Mouse (Mus musculus): ENCODE measurements around the gene Fuz. TPM values are rescaled to one million over a fixed set of nuclear protein-coding genes. Genes with fewer than 3 reads are reported as not detected.

Fuz gene
- polyA plus RNA-seq, 1 experiment from 2014 or later = 16.7 TPM

DNA sequence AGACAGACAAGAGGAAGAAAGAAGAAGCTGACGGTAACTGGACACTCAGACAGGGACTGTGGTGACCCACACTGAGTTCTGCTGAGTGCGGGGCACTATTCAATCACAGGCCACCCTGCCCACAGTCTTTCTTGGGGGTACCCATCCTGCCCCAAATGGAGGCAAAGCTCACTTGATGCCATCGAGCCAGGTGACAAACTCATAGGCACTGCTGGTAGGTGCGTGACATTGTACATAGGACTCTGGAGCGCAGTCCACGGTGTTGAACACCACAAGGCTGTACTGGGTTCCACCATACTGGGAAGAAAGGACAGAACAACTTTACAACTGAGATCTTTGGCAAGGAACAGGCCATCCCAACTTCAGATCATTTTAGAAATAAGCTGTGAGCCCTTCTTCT, 4.3 kb upstream of the Fuz start:
- no peaks in the 10 kb centered on the region for H3K27me3 ChIP-seq (ENCODE audit: control insufficient read depth, insufficient read depth, low read length)
- H3K36me3 ChIP-seq (ENCODE audit: control insufficient read depth, insufficient read depth, low read length) = peaks cover 29% of the 10 kb centered on the region
- peak overlapping the region; percentile 96 for H3K27ac ChIP-seq (replicated peaks; ENCODE audit: low read depth, low read length)
- H3K4me1 ChIP-seq (ENCODE audit: control insufficient read depth, insufficient read depth, low read length) = peaks cover 42% of the 10 kb centered on the region
- WGBS = 11% methylated on average over 6 of the region's 6 CpGs
- H3K9ac ChIP-seq (replicated peaks; ENCODE audit: low read length) = peak overlapping the region; percentile 74
- no peak for DNase-seq
- H3K4me2 ChIP-seq (ENCODE audit: low read length) = peak overlapping the region; percentile 95
- peak overlapping the region; percentile 59 for H3K4me3 ChIP-seq (replicated peaks; ENCODE audit: low read depth, low read length)
- no peaks in the 10 kb centered on the region for H3K9me3 ChIP-seq (ENCODE audit: control insufficient read depth, low read length)
- no peak for ATAC-seq (ENCODE audit: low FRiP score, low TSS enrichment)

DNA sequence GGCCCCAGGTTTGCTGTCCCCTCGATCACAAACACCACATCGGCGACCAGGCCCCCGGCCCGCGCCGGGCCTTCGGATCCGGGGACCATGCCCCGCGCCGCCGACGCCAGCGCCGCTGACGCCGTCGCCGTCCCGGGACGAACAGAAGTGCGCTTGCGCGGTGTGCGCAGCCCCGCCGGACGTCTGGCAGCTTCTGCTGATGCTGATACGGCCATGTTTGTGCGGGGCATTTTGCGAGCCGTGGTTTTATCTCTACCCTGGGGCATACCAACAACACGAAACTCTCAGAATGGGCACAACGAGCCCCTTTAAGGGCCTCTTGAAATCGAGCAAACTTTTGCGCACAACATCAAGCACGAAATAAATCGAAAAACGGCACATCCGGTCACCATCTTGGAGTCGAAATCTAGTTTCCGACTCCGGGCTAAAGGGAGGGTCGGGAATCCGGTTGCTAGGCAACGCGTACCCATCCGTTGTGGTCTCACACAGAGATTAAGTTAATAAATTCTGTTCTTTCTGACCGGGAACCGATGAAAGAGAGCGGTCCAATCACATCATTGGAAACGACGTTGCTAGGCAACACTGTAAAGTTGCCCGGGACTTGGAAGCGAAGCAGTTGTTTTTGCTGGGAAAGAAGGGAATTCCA, 3.5 kb upstream of the Fuz start, which contains the start of gene Med25:
TSS of gene Med25 (minus strand) at position 437 of the 646 bp plus-strand sequence.
- H3K4me1 ChIP-seq (ENCODE audit: control insufficient read depth, insufficient read depth, low read length) = peaks cover 50% of the 10 kb centered on the region
- peak within 1 kb of the TSS; percentile 96 for H3K27ac ChIP-seq (replicated peaks; ENCODE audit: low read depth, low read length)
- peak within 1 kb of the TSS; percentile 95 for H3K4me2 ChIP-seq (ENCODE audit: low read length)
- peak; percentile 80 for ATAC-seq (ENCODE audit: low FRiP score, low TSS enrichment)
- H3K9me3 ChIP-seq (ENCODE audit: control insufficient read depth, low read length) = no peaks in the 10 kb centered on the region
- WGBS = under 1% methylated on average over 56 of the region's 56 CpGs
- peak within 1 kb of the TSS; percentile 74 for H3K9ac ChIP-seq (replicated peaks; ENCODE audit: low read length)
- peak within 1 kb of the TSS; percentile 59 for H3K4me3 ChIP-seq (replicated peaks; ENCODE audit: low read depth, low read length)
- DNase-seq = peak; percentile 98
- no peaks in the 10 kb centered on the region for H3K27me3 ChIP-seq (ENCODE audit: control insufficient read depth, insufficient read depth, low read length)
- H3K36me3 ChIP-seq (ENCODE audit: control insufficient read depth, insufficient read depth, low read length) = peaks cover 23% of the 10 kb centered on the region

DNA sequence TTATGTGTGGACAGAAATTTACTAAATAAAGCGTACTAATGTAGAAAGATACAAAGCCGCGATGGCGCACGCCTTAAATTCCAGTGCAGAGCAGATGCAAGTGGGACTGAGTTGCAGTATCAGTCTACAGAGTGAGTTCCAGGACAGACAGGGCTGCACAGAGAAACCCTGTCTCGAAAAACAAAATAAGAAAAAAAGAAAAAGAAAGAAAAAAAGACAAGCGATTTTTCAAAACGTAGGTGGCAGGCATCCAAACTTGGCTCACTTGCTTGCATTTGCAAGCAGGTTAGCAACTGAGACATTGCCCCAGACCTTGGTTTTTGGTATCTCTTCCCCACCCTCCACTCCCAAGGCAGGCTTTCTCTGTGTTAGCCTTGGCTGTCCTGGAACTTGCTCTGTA, 2.7 kb upstream of the Fuz start:
- H3K36me3 ChIP-seq (ENCODE audit: control insufficient read depth, insufficient read depth, low read length) = peaks cover 23% of the 10 kb centered on the region
- peak overlapping the region; percentile 95 for H3K4me2 ChIP-seq (ENCODE audit: low read length)
- 2% methylated on average over 8 of the region's 8 CpGs for WGBS
- H3K27me3 ChIP-seq (ENCODE audit: control insufficient read depth, insufficient read depth, low read length) = no peaks in the 10 kb centered on the region
- peak overlapping the region; percentile 59 for H3K4me3 ChIP-seq (replicated peaks; ENCODE audit: low read depth, low read length)
- peaks cover 50% of the 10 kb centered on the region for H3K4me1 ChIP-seq (ENCODE audit: control insufficient read depth, insufficient read depth, low read length)
- peak overlapping the region; percentile 85 for H3K27ac ChIP-seq (replicated peaks; ENCODE audit: low read depth, low read length)
- H3K9ac ChIP-seq (replicated peaks; ENCODE audit: low read length) = peak overlapping the region; percentile 23; the same call in 1 of the 2 replicates
- ATAC-seq (ENCODE audit: low FRiP score, low TSS enrichment) = no peak
- H3K9me3 ChIP-seq (ENCODE audit: control insufficient read depth, low read length) = no peaks in the 10 kb centered on the region
- DNase-seq = peak; percentile 68

DNA sequence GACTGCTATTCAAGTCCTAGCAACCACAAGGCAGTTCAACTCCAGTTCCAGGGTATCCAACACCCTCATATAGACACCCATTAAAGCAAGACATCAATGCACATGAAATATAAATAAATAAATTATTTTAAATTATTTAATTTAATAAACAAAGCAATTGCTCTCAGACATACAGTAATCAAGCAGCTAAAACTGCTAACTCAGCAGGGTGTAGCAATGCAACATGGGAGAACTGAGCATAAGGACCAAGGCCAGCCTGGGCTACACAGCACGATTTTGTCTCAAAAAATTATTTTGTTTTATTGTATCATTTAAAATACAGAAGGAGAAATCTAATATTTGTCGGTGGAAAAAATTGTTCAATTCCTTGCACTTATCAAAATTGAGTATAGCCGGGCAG, 1.7 kb upstream of the Fuz start:
- Histone ChIP-seq H3K27me3 (ENCODE audit: control insufficient read depth, insufficient read depth, low read length) (no peaks in the 10 kb centered on the region), H3K4me3 (replicated peaks; ENCODE audit: low read depth, low read length) (no peak overlapping the region), H3K4me1 (ENCODE audit: control insufficient read depth, insufficient read depth, low read length) (peaks cover 50% of the 10 kb centered on the region), H3K9ac (replicated peaks; ENCODE audit: low read length) (no peak overlapping the region), H3K4me2 (ENCODE audit: low read length) (no peak overlapping the region), H3K36me3 (ENCODE audit: control insufficient read depth, insufficient read depth, low read length) (peaks cover 17% of the 10 kb centered on the region), H3K9me3 (ENCODE audit: control insufficient read depth, low read length) (no peaks in the 10 kb centered on the region), H3K27ac (replicated peaks; ENCODE audit: low read depth, low read length) (peak overlapping the region; percentile 85)
- DNase-seq = no peak
- ATAC-seq (ENCODE audit: low FRiP score, low TSS enrichment) = no peak
- 94% methylated on average over 3 of the region's 3 CpGs for WGBS

DNA sequence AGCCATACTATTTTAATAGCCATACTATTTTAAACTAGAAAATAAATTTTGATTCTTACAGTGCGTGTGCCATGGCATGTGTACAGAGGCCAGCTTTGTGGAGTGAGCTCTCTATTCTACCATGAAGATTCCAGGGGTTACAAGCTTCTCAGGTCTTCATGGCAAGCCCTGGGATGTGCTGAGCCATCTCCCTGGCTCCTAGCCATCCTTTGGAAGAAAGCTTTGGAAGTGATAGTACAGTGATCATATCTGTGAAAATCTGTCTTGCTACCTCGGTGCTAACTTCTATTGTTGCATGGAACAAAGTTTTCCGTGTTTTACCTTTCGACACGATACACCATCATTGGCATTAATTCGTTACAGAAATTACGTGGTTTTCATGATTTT, 680 bp upstream of the Fuz start:
- Histone ChIP-seq H3K36me3 (ENCODE audit: control insufficient read depth, insufficient read depth, low read length) (peaks cover 20% of the 10 kb centered on the region), H3K9ac (replicated peaks; ENCODE audit: low read length) (0 out of 2 replicates have a peak overlapping the region, but pooled peaks have one; percentile 18), H3K4me1 (ENCODE audit: control insufficient read depth, insufficient read depth, low read length) (peaks cover 49% of the 10 kb centered on the region), H3K4me3 (replicated peaks; ENCODE audit: low read depth, low read length) (peak overlapping the region; percentile 63), H3K27me3 (ENCODE audit: control insufficient read depth, insufficient read depth, low read length) (no peaks in the 10 kb centered on the region), H3K27ac (replicated peaks; ENCODE audit: low read depth, low read length) (peak overlapping the region; percentile 85), H3K9me3 (ENCODE audit: control insufficient read depth, low read length) (no peaks in the 10 kb centered on the region), H3K4me2 (ENCODE audit: low read length) (peak overlapping the region; percentile 84)
- no peak for DNase-seq
- 16% methylated on average over 7 of the region's 7 CpGs for WGBS
- ATAC-seq (ENCODE audit: low FRiP score, low TSS enrichment) = no peak

DNA sequence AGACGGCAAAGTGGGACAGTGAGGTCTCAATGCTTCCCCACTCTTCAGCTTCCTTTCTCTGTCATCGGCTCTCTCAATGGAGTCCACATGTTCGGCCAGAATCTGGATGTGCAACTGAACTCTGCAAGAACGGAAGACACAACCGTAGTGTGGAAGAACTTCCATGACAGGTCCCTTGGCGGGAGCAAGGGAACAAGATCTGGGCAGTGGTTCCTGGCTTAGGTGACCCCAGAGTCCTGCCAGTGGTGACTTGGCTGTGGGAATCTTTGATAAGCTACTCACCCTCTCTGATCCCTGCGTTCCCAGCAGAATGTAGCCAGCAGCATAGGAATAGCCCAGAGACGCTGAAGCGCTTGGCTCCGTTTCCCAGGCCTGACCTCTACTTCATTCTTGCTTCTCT, 620 bp downstream of the Fuz start:
- Histone ChIP-seq H3K4me3 (replicated peaks; ENCODE audit: low read depth, low read length) (peak overlapping the region; percentile 63), H3K27me3 (ENCODE audit: control insufficient read depth, insufficient read depth, low read length) (no peaks in the 10 kb centered on the region), H3K4me2 (ENCODE audit: low read length) (peak overlapping the region; percentile 84), H3K9me3 (ENCODE audit: control insufficient read depth, low read length) (no peaks in the 10 kb centered on the region), H3K4me1 (ENCODE audit: control insufficient read depth, insufficient read depth, low read length) (peaks cover 39% of the 10 kb centered on the region), H3K36me3 (ENCODE audit: control insufficient read depth, insufficient read depth, low read length) (peaks cover 27% of the 10 kb centered on the region), H3K9ac (replicated peaks; ENCODE audit: low read length) (peak overlapping the region; percentile 70), H3K27ac (replicated peaks; ENCODE audit: low read depth, low read length) (peak overlapping the region; percentile 85)
- DNase-seq (no peak), ATAC-seq (ENCODE audit: low FRiP score, low TSS enrichment) (no peak)
- 25% methylated on average over 10 of the region's 10 CpGs for WGBS

DNA sequence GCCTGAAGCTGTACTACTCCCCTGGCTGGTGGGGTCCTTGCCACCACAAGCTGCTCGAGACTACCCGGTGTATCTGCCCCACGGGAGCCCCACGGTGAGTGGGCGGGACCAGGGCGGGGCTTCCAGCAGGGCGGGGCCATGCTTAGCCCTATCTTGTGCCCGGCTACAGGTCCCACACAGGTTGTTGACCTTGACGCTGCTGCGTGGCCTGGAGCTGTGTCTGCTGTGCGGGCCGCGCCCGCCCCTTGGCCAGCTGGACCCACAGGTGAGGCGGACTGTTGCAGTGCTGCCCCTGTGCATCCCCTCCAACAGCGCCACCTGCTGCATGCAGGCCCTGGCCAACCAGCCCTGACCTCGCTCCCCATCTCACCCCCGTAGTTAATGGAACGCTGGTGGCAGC, 2.7 kb downstream of the Fuz start:
- Histone ChIP-seq H3K27ac (replicated peaks; ENCODE audit: low read depth, low read length) (no peak overlapping the region), H3K36me3 (ENCODE audit: control insufficient read depth, insufficient read depth, low read length) (peaks cover 46% of the 10 kb centered on the region), H3K9ac (replicated peaks; ENCODE audit: low read length) (no peak overlapping the region), H3K4me1 (ENCODE audit: control insufficient read depth, insufficient read depth, low read length) (peaks cover 33% of the 10 kb centered on the region), H3K4me3 (replicated peaks; ENCODE audit: low read depth, low read length) (no peak overlapping the region), H3K9me3 (ENCODE audit: control insufficient read depth, low read length) (no peaks in the 10 kb centered on the region), H3K4me2 (ENCODE audit: low read length) (no peak overlapping the region), H3K27me3 (ENCODE audit: control insufficient read depth, insufficient read depth, low read length) (no peaks in the 10 kb centered on the region)
- DNase-seq (no peak), ATAC-seq (ENCODE audit: low FRiP score, low TSS enrichment) (no peak)
- 38% methylated on average over 19 of the region's 19 CpGs for WGBS

DNA sequence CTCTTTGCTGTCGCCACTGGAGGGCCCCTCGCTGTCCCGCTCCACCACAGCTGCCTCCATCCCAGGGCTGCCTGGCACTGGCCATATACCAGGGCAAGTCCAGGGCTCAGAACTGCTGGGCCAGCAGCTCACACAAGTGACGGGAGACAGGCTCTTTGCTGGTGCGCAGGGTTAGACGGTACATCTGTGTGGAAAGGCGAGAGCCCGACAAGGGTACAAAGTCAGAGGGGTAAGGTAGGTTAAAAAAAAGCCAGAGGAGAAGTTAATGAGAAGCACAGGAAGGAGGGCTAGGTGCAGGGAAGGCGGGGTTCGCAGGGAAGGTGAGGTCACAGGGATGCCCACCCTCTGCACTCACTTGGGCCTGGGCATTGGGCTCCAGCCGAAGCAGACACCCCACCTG, 4.8 kb downstream of the Fuz start:
- H3K4me1 ChIP-seq (ENCODE audit: control insufficient read depth, insufficient read depth, low read length) = 0 out of 2 replicates have a peak, but pooled peaks cover 17% of the 10 kb centered on the region
- H3K4me3 ChIP-seq (replicated peaks; ENCODE audit: low read depth, low read length) = no peak overlapping the region
- H3K9ac ChIP-seq (replicated peaks; ENCODE audit: low read length) = no peak overlapping the region
- peaks cover 67% of the 10 kb centered on the region for H3K36me3 ChIP-seq (ENCODE audit: control insufficient read depth, insufficient read depth, low read length)
- WGBS = 87% methylated on average over 11 of the region's 11 CpGs
- DNase-seq = no peak
- no peak overlapping the region for H3K4me2 ChIP-seq (ENCODE audit: low read length)
- H3K27ac ChIP-seq (replicated peaks; ENCODE audit: low read depth, low read length) = no peak overlapping the region
- ATAC-seq (ENCODE audit: low FRiP score, low TSS enrichment) = no peak
- H3K27me3 ChIP-seq (ENCODE audit: control insufficient read depth, insufficient read depth, low read length) = no peaks in the 10 kb centered on the region
- H3K9me3 ChIP-seq (ENCODE audit: control insufficient read depth, low read length) = no peaks in the 10 kb centered on the region

DNA sequence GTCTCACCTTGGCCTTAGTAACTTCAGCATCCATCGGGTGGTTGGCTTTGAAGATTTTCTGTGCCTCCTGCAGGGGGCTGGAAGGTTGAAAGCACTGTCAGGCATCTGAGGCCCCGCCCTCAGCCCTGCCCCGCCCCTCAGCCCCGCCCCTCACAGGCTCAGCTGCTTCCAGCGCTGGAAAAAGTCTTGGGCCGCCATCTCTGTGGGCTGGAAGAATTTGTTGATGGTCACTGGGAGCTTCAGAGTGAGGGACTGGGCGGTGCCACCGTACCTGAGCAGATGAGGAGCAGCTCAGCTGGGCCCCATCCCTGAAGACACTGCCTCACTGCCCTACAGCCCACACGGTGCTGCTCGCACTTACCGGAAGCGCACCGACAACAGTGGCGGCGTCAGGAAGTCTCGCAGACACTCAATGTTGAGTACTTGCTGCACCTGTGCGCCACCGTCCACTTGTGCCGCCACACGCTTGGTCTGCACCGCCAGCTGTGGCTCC, 5.4 kb downstream of the Fuz start:
- H3K4me3 ChIP-seq (replicated peaks; ENCODE audit: low read depth, low read length) = no peak overlapping the region
- H3K4me2 ChIP-seq (ENCODE audit: low read length) = peak overlapping the region; percentile 32
- H3K36me3 ChIP-seq (ENCODE audit: control insufficient read depth, insufficient read depth, low read length) = peaks cover 73% of the 10 kb centered on the region
- 0 out of 2 replicates have a peak overlapping the region, but pooled peaks have one; percentile 37 for H3K27ac ChIP-seq (replicated peaks; ENCODE audit: low read depth, low read length)
- 0 out of 2 replicates have a peak overlapping the region, but pooled peaks have one; percentile 20 for H3K9ac ChIP-seq (replicated peaks; ENCODE audit: low read length)
- no peaks in the 10 kb centered on the region for H3K9me3 ChIP-seq (ENCODE audit: control insufficient read depth, low read length)
- WGBS = 19% methylated on average over 21 of the region's 21 CpGs
- DNase-seq (peak; percentile 74), ATAC-seq (ENCODE audit: low FRiP score, low TSS enrichment) (peak; percentile 9; the same call in 1 of the 2 replicates)
- H3K4me1 ChIP-seq (ENCODE audit: control insufficient read depth, insufficient read depth, low read length) = 0 out of 2 replicates have a peak, but pooled peaks cover 16% of the 10 kb centered on the region
- H3K27me3 ChIP-seq (ENCODE audit: control insufficient read depth, insufficient read depth, low read length) = no peaks in the 10 kb centered on the region
